Mouse (Mus musculus): ENCODE data around the gene Ephb1.

Ephb1 gene

GRCm38 (mm10) chr9:101918771-101919170, 435.7 kb downstream of the Ephb1 start:
- DNase-seq (ENCODE audit: low read depth, low spot score), result no peak

GRCm38 (mm10) chr9:101915082-101915481, 439.4 kb downstream of the Ephb1 start:
- DNase-seq (ENCODE audit: low read depth, low spot score), result no peak

- no peak for DNase-seq (ENCODE audit: low read depth, low spot score)
Observed at GRCm38 (mm10) chr9:101911176-101911866, 443.2 kb downstream of the Ephb1 start.

- DNase-seq (ENCODE audit: low read depth, low spot score), result no peak
Observed at GRCm38 (mm10) chr9:101909491-101909890, 445.0 kb downstream of the Ephb1 start.

- DNase-seq (ENCODE audit: low read depth, low spot score), result no peak
Observed at GRCm38 (mm10) chr9:101908849-101909248, 445.6 kb downstream of the Ephb1 start.

- DNase-seq (ENCODE audit: low read depth, low spot score), result no peak
Observed at GRCm38 (mm10) chr9:101907747-101908255, 446.7 kb downstream of the Ephb1 start.

GRCm38 (mm10) chr9:101903406-101903805, 451.1 kb downstream of the Ephb1 start:
- DNase-seq (ENCODE audit: low read depth, low spot score), result no peak

- no peak for DNase-seq (ENCODE audit: low read depth, low spot score)
Observed at GRCm38 (mm10) chr9:101897851-101898250, 456.6 kb downstream of the Ephb1 start.

- DNase-seq (ENCODE audit: low read depth, low spot score), result no peak
Observed at GRCm38 (mm10) chr9:101883295-101883694, 471.2 kb downstream of the Ephb1 start.

GRCm38 (mm10) chr9:101877109-101877987, 477.1 kb downstream of the Ephb1 start:
- no peak for DNase-seq (ENCODE audit: low read depth, low spot score)

- no peak for DNase-seq (ENCODE audit: low read depth, low spot score)
Observed at GRCm38 (mm10) chr9:101875306-101875705, 479.2 kb downstream of the Ephb1 start.

Data from c-Kit-negative CD71-positive TER-119-positive erythroid progenitor cells, embryonic 14.5 days (primary cell).